Mouse (Mus musculus) E14TG2a.4 (cell line): ENCODE measurements around the gene Scrt2.
A peak's percentile ranks its signal among the peaks of the same experiment; 100 is the strongest.
"Not testable (repeated sequence)": the region's sequence is repeated elsewhere in the genome, so short reads cannot be mapped to it uniquely, and the experiment has no call there.

Experiments
- H3K27me3 ChIP-seq: 2 replicates; pipeline ENCODE4 v1.6.1; 2014; ENCODE audit warnings: low read length, control low read depth; ENCODE audit not compliant: insufficient read depth
- H3K36me3 ChIP-seq: 2 replicates; pipeline ENCODE4 v1.6.1; 2014; ENCODE audit warnings: low read length, control low read depth; ENCODE audit not compliant: insufficient read depth
- H3K4me1 ChIP-seq: replicated peaks from 2 replicates; pipeline ENCODE4 v1.6.1; 2014; ENCODE audit warnings: low read depth, low read length, control low read depth
- H3K4me3 ChIP-seq: replicated peaks from 2 replicates; pipeline ENCODE4 v1.5.1; 2014; ENCODE audit warnings: mild to moderate bottlenecking, low read length
- H3K9me3 ChIP-seq: 2 replicates; pipeline ENCODE4 v1.6.1; 2014; ENCODE audit warnings: low read length, control low read depth
- CTCF ChIP-seq: conservative IDR thresholded peaks from 2 replicates; pipeline ENCODE4 v1.5.1; 2014; ENCODE audit warnings: low read length
- NANOG ChIP-seq: IDR thresholded peaks from 2 replicates; pipeline ENCODE4 v1.6.1; 2014; ENCODE audit warnings: borderline replicate concordance, low read length, mixed read lengths
- POU5F1 ChIP-seq: IDR thresholded peaks from 2 replicates; pipeline ENCODE4 v1.6.1; 2014; ENCODE audit warnings: low read length, borderline replicate concordance

Gene Scrt2

GRCm38 (mm10) chr2:152055406-152055805 is 25.9 kb upstream of the Scrt2 start:
- TF ChIP-seq POU5F1 (no peak), NANOG (no peak), CTCF (no peak)
- peaks cover 84% of the 10 kb centered on the region for H3K27me3 ChIP-seq
- no peaks in the 10 kb centered on the region for H3K9me3 ChIP-seq
- no peak overlapping the region for H3K4me3 ChIP-seq
- peaks cover 13% of the 10 kb centered on the region for H3K4me1 ChIP-seq
- no peaks in the 10 kb centered on the region for H3K36me3 ChIP-seq

- H3K4me3 ChIP-seq, result peak overlapping the region; percentile 39; the same call in 1 of the 2 replicates
- H3K9me3 ChIP-seq, result no peaks in the 10 kb centered on the region
- peaks cover 77% of the 10 kb centered on the region for H3K27me3 ChIP-seq
- H3K36me3 ChIP-seq, result no peaks in the 10 kb centered on the region
- TF ChIP-seq NANOG (no peak), POU5F1 (no peak), CTCF (no peak)
- H3K4me1 ChIP-seq, result peaks cover 9% of the 10 kb centered on the region; the same call in 1 of the 2 replicates
Observed at GRCm38 (mm10) chr2:152056368-152057251, 24.7 kb upstream of the Scrt2 start.

GRCm38 (mm10) chr2:152057252-152057563 is 24.1 kb upstream of the Scrt2 start:
- Histone ChIP-seq H3K9me3 (no peaks in the 10 kb centered on the region), H3K36me3 (no peaks in the 10 kb centered on the region), H3K4me3 (peak overlapping the region; percentile 39; the same call in 1 of the 2 replicates), H3K27me3 (peaks cover 71% of the 10 kb centered on the region), H3K4me1 (peaks cover 9% of the 10 kb centered on the region; the same call in 1 of the 2 replicates)
- no peak for TF ChIP-seq POU5F1
- no peak for TF ChIP-seq CTCF
- no peak for TF ChIP-seq NANOG

GRCm38 (mm10) chr2:152062817-152063216 is 18.5 kb upstream of the Scrt2 start:
- not testable (repeated sequence) for H3K36me3 ChIP-seq, H3K9me3 ChIP-seq, H3K4me3 ChIP-seq
- peaks cover 13% of the 10 kb centered on the region for H3K4me1 ChIP-seq
- H3K27me3 ChIP-seq, result peaks cover 19% of the 10 kb centered on the region

- Histone ChIP-seq H3K4me3 (peak overlapping the region; percentile 23; the same call in 1 of the 2 replicates), H3K9me3 (no peaks in the 10 kb centered on the region), H3K36me3 (no peaks in the 10 kb centered on the region), H3K27me3 (peaks cover 13% of the 10 kb centered on the region), H3K4me1 (peaks cover 28% of the 10 kb centered on the region)
- TF ChIP-seq POU5F1, result no peak
- TF ChIP-seq NANOG, result no peak
- no peak for TF ChIP-seq CTCF
Observed at GRCm38 (mm10) chr2:152068660-152069433, 12.5 kb upstream of the Scrt2 start.

- Histone ChIP-seq H3K36me3 (no peaks in the 10 kb centered on the region), H3K4me1 (peaks cover 26% of the 10 kb centered on the region), H3K4me3 (peak overlapping the region; percentile 23; the same call in 1 of the 2 replicates), H3K27me3 (peaks cover 19% of the 10 kb centered on the region), H3K9me3 (no peaks in the 10 kb centered on the region)
- TF ChIP-seq POU5F1 (no peak), CTCF (no peak), NANOG (no peak)
Observed at GRCm38 (mm10) chr2:152069434-152069786, 11.9 kb upstream of the Scrt2 start.

- peaks cover 24% of the 10 kb centered on the region for H3K27me3 ChIP-seq
- TF ChIP-seq POU5F1 (no peak), CTCF (no peak), NANOG (no peak)
- no peak overlapping the region for H3K4me3 ChIP-seq
- no peaks in the 10 kb centered on the region for H3K36me3 ChIP-seq
- peaks cover 23% of the 10 kb centered on the region for H3K4me1 ChIP-seq
- H3K9me3 ChIP-seq, result no peaks in the 10 kb centered on the region
Observed at GRCm38 (mm10) chr2:152069941-152070340, 11.4 kb upstream of the Scrt2 start.

- H3K9me3 ChIP-seq, result no peaks in the 10 kb centered on the region
- no peaks in the 10 kb centered on the region for H3K36me3 ChIP-seq
- no peak overlapping the region for H3K4me3 ChIP-seq
- no peak for TF ChIP-seq POU5F1
- TF ChIP-seq NANOG, result no peak
- TF ChIP-seq CTCF, result no peak
- peaks cover 19% of the 10 kb centered on the region for H3K4me1 ChIP-seq
- peaks cover 68% of the 10 kb centered on the region for H3K27me3 ChIP-seq
Observed at GRCm38 (mm10) chr2:152074521-152074920, 6.8 kb upstream of the Scrt2 start.
